Mouse (Mus musculus): ENCODE measurements at regions not wholly inside any gene's neighbourhood (a gene's known extent, or its start where the extent isn't known, plus 50 kb on each side); places are given as distances from the start of the nearest gene placed in this dataset.
A peak's percentile ranks its signal among the peaks of the same experiment; 100 is the strongest.
"Not testable (repeated sequence)": the region's sequence is repeated elsewhere in the genome, so short reads cannot be mapped to it uniquely, and the experiment has no call there.

DNA sequence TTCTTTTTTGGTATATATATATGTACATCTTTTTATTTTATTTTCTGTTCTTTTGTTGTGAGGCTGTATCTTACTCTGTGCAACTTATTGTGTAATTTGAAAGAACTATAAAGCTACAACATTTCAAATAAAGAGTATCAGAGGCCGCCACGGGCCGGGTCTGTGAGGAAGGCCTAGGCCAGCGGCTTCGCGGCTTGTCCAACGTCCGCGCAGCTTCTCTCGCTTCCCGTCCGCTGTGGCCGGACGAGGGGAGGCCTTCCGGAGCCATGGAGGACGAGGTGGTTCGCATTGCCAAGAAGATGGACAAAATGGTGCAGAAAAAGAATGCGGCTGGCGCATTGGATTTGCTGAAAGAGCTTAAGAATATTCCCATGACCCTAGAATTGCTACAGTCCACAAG lies 167.4 kb downstream of the Kif21a start:
- WGBS, result 94% methylated on average over 19 of the region's 19 CpGs
- H3K4me3 ChIP-seq, result not testable (repeated sequence)

DNA sequence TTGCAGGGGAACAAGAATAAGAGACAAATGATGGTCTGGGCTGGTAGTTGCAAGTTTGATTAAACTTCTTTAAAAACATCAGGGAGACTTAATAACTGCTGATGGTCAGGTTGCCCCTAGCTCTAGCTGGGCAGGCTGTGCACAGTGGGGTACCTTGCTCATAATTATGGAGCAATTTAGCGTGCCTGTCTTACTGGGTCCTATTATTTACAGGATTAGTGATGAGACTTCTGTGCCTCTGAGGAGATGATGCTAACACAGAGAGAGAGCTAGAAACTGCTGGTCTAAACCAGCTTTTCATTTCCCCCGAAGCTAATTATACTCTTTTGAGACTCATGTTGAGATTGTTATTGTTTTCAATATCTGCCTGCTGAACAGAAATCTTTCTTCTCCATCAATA lies 180.3 kb downstream of the Kif21a start:
- 69% methylated on average over 2 of the region's 2 CpGs for whole genome bisulfite sequencing

More for the DNA sequence above, 167.4 kb downstream of the Kif21a start:
- not testable (repeated sequence) for H3K4me1 ChIP-seq (replicated peaks); H3K36me3 ChIP-seq; H3K27me3 ChIP-seq (ENCODE audit: insufficient read depth, poor library complexity, severe bottlenecking); DNase-seq (ENCODE audit: low spot score); H3K27ac ChIP-seq; H3K9me3 ChIP-seq

DNA sequence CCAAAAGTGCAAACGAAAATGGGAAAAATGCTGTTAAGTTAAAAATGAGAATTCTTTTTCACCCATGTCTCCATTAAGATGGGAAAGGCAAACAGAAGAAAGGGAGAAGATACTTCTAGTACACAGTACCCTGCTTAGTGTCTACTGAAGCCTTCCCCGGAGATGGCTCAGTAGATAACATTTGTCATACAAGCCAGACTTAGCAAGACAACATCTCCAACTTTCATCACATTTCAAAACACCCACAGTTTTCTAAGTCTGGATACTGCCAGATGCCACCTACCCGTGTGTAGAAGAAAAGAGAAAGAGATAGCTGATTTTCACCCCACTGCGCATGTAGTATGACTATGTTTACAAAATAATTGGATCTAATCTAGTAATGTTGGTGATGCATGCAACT lies 174.5 kb upstream of the Cpne8 start:
- not testable (repeated sequence) for H3K27me3 ChIP-seq (ENCODE audit: insufficient read depth, poor library complexity, severe bottlenecking); H3K4me3 ChIP-seq; H3K4me1 ChIP-seq (replicated peaks); DNase-seq (ENCODE audit: low spot score); H3K9me3 ChIP-seq; H3K36me3 ChIP-seq; H3K27ac ChIP-seq
- 92% methylated on average over 1 of the region's 4 CpGs for WGBS

More for the DNA sequence above, 180.3 kb downstream of the Kif21a start:
- Histone ChIP-seq H3K36me3 (no peaks in the 10 kb centered on the region), H3K4me1 (replicated peaks) (no peaks in the 10 kb centered on the region), H3K9me3 (no peaks in the 10 kb centered on the region), H3K4me3 (no peak overlapping the region), H3K27ac (no peak overlapping the region), H3K27me3 (ENCODE audit: insufficient read depth, poor library complexity, severe bottlenecking) (no peaks in the 10 kb centered on the region)
- DNase-seq (ENCODE audit: low spot score), result no peak

DNA sequence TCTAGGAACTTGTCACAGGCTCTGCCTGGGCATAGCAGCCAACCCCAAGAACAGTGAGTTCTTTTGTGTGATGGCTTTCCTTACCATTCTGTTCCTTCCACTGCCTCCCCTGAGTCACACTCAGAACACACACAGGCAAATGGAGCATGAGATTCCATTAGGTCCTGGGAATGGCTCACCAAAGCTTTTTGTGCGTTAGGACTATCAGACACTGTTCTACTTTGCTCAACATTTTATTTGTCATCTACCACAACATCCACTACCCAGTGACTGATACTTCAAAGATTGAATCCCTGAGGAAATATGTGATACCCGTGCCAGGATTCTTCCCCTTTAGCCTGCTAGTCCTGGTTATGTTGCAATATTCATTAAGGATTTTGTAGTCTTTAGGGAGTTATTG lies 172.8 kb upstream of the Cpne8 start:
- Histone ChIP-seq H3K4me3 (no peak overlapping the region), H3K36me3 (no peaks in the 10 kb centered on the region), H3K9me3 (no peaks in the 10 kb centered on the region), H3K27me3 (ENCODE audit: insufficient read depth, poor library complexity, severe bottlenecking) (no peaks in the 10 kb centered on the region), H3K4me1 (replicated peaks) (no peaks in the 10 kb centered on the region), H3K27ac (no peak overlapping the region)
- no peak for DNase-seq (ENCODE audit: low spot score)
- 91% methylated on average over 2 of the region's 2 CpGs for WGBS

DNA sequence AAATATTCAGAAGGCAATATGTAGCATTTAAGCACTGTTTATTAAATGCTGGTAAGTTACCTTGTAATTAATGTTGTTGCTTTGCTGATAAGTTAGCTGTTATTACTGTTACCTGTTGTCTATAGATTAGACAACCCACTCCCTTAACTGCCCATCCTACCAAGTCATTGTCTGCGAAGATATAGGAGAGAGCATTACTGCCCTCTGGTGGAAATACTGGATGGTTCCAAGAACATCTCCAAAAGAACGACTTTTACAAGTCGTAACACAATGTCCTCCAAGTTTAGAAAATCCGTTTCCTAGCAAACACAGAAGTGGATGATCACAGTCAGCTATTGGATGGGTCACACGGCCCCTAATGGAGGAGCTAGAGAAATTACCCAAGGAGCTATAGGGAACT lies 162.2 kb upstream of the Cpne8 start:
- DNase-seq (ENCODE audit: low spot score), result peak; percentile 17
- no peak overlapping the region for H3K27ac ChIP-seq

DNA sequence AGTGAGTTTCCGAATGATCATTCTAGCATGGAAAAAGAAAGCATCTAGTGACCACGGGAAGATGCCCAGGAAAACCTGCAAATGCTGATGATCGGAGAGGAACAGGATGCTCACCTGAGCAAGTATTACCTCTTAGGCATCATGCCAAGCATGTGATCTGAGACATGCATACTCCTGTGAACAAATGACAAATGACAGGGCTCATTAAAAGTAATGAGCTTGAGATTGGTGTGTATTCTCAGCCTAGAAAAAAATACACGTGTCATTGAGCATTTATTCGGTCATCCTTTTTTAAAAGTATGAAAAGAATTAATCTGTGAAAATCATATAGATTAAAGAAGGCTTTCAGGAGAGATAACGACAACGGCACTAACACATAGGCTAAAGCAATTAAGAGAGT lies 156.4 kb upstream of the Cpne8 start:
- Histone ChIP-seq H3K4me1 (replicated peaks) (no peaks in the 10 kb centered on the region), H3K4me3 (no peak overlapping the region), H3K27ac (no peak overlapping the region), H3K27me3 (ENCODE audit: insufficient read depth, poor library complexity, severe bottlenecking) (no peaks in the 10 kb centered on the region), H3K9me3 (peaks cover 5% of the 10 kb centered on the region; the same call in 1 of the 2 replicates), H3K36me3 (no peaks in the 10 kb centered on the region)
- DNase-seq (ENCODE audit: low spot score), result no peak
- WGBS, result 85% methylated on average over 7 of the region's 7 CpGs

More for the DNA sequence above, 162.2 kb upstream of the Cpne8 start:
- WGBS, result 41% methylated on average over 5 of the region's 5 CpGs
- no peaks in the 10 kb centered on the region for H3K4me1 ChIP-seq (replicated peaks)
- no peaks in the 10 kb centered on the region for H3K27me3 ChIP-seq (ENCODE audit: insufficient read depth, poor library complexity, severe bottlenecking)
- H3K9me3 ChIP-seq, result no peaks in the 10 kb centered on the region
- no peaks in the 10 kb centered on the region for H3K36me3 ChIP-seq
- H3K4me3 ChIP-seq, result no peak overlapping the region

DNA sequence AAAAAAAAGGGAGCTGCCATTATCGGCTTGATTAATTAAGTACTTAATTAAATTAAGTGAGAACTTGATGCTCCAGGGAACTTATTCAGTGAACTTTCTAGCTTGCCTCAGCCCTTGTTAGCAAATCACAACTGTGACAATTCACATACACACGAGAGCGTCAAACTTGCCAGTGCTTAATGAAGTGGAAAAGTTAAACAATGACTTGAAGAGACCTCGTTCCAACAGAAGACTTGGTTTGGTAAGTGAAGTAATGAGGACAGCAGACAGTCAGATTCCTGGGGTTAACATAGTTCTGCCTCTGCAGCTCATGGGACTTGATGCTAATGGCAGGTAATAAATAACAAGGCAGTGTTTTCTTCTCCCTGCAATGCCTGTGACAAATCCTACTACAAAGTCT lies 148.6 kb upstream of the Cpne8 start:
- DNase-seq (ENCODE audit: low spot score), result no peak
- peaks cover 9% of the 10 kb centered on the region; the same call in 1 of the 2 replicates for H3K4me1 ChIP-seq (replicated peaks)
- no peak overlapping the region for H3K4me3 ChIP-seq
- no peaks in the 10 kb centered on the region for H3K27me3 ChIP-seq (ENCODE audit: insufficient read depth, poor library complexity, severe bottlenecking)
- 17% methylated on average over 4 of the region's 4 CpGs for WGBS
- no peaks in the 10 kb centered on the region for H3K36me3 ChIP-seq
- no peak overlapping the region for H3K27ac ChIP-seq
- peaks cover 5% of the 10 kb centered on the region; the same call in 1 of the 2 replicates for H3K9me3 ChIP-seq

DNA sequence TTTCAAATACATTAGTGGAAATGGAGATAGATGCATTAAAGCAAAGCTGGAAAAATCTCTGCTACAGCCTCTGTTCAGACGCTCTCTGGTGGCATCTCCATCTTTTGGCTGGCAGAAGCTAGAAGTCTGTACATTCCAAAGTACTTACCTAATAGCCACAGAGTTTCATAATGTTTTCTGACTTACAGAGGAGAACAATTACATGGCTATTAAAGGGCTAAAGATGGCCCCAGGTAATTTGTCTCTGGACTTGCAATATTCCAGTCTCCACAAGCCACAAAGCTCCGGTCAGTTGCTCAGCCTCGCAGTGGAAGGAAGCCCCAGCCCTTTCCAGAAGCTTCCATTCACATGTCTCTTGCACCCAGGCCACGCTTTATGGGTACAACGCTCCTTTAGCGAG lies 143.1 kb upstream of the Cpne8 start:
- Histone ChIP-seq H3K36me3 (no peaks in the 10 kb centered on the region), H3K4me3 (no peak overlapping the region), H3K4me1 (replicated peaks) (peaks cover 23% of the 10 kb centered on the region), H3K27me3 (ENCODE audit: insufficient read depth, poor library complexity, severe bottlenecking) (no peaks in the 10 kb centered on the region; the same call in 1 of the 2 replicates), H3K27ac (no peak overlapping the region), H3K9me3 (no peaks in the 10 kb centered on the region)
- WGBS, result 90% methylated on average over 6 of the region's 6 CpGs
- no peak for DNase-seq (ENCODE audit: low spot score)

DNA sequence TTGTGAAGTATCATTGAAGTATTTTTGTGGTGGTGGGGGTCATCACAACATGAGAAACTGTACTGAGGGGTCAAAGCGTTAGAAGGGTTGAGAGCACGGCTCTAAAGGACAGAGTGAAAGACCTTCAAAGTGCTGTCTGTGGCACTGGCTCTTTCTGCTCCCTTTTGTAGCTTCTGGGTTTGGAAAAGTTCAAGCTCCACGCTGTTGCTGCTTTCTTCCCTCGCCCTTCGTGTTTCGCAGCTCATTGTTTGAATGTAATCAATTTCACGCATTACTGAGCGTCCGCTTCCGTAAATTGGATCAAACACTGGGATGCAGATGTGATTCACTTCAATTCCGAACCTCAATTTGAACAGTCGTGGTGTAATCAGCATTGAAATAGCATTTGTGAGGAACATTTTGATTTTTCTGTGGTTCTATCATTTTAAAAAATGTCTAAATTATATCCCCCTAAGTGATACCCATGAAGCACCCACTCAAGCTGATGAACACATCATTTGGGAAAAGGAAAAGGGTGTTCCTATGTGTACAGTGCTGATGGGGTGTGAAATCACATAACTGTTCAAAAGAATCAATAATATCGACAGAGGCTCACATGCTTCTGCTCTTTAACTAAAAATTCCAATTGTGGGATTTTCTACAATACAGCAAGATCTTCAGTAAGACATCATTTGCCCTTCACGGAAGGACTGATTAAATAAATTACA lies 140.9 kb upstream of the Cpne8 start:
- 35% methylated on average over 14 of the region's 14 CpGs for WGBS
- no peaks in the 10 kb centered on the region; the same call in 1 of the 2 replicates for H3K27me3 ChIP-seq (ENCODE audit: insufficient read depth, poor library complexity, severe bottlenecking)
- H3K4me3 ChIP-seq, result no peak overlapping the region
- no peaks in the 10 kb centered on the region for H3K36me3 ChIP-seq
- H3K4me1 ChIP-seq (replicated peaks), result peaks cover 23% of the 10 kb centered on the region
- peak overlapping the region; percentile 45; the same call in 1 of the 2 replicates for H3K27ac ChIP-seq
- peak; percentile 54 for DNase-seq (ENCODE audit: low spot score)
- no peaks in the 10 kb centered on the region for H3K9me3 ChIP-seq

DNA sequence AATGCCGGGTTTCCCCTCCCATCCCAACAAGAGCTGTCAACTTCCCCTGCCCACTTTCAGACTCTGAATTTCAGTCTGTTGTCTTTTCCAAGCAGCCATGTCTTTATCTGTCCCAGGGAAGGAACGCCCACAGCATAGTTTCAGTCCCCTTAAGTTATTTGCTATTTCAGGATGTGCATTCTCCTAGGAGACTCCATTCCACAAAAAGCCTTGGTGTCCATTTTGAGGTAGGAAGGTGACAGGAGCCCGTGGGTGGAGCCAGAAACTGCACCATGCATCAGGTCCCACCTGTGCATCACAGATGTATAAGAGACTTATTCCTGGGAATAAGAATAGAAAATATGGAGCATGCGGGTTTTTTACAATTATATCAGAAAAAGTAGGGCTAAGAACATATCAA lies 138.9 kb upstream of the Cpne8 start:
- DNase-seq (ENCODE audit: low spot score), result no peak
- H3K4me1 ChIP-seq (replicated peaks), result peaks cover 23% of the 10 kb centered on the region
- no peaks in the 10 kb centered on the region; the same call in 1 of the 2 replicates for H3K27me3 ChIP-seq (ENCODE audit: insufficient read depth, poor library complexity, severe bottlenecking)
- no peaks in the 10 kb centered on the region for H3K9me3 ChIP-seq
- WGBS, result 70% methylated on average over 4 of the region's 4 CpGs
- H3K36me3 ChIP-seq, result no peaks in the 10 kb centered on the region
- H3K4me3 ChIP-seq, result no peak overlapping the region
- H3K27ac ChIP-seq, result no peak overlapping the region

DNA sequence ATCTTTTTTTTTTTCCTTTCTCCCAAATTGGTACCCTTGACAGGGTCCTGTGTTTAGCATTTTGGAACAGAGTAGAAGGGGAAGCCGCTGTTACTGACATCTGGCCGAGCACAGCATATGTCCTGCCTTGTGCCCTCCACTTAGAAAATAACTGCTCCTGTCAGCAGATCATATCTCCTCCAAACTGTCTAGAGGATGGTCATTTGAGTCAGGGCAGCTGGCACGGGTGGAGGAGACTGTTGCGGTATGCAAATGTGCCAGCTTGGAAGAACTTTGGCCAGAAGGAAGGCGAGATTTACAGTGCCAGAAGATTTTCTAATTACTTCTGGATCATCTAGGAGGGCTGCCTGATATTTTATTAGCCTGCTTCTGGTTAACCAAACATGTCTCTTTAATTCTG lies 134.7 kb upstream of the Cpne8 start:
- Histone ChIP-seq H3K4me3 (no peak overlapping the region), H3K4me1 (replicated peaks) (peaks cover 5% of the 10 kb centered on the region), H3K36me3 (no peaks in the 10 kb centered on the region), H3K27ac (no peak overlapping the region), H3K9me3 (no peaks in the 10 kb centered on the region), H3K27me3 (ENCODE audit: insufficient read depth, poor library complexity, severe bottlenecking) (no peaks in the 10 kb centered on the region)
- DNase-seq (ENCODE audit: low spot score), result no peak
- WGBS, result 80% methylated on average over 5 of the region's 5 CpGs

DNA sequence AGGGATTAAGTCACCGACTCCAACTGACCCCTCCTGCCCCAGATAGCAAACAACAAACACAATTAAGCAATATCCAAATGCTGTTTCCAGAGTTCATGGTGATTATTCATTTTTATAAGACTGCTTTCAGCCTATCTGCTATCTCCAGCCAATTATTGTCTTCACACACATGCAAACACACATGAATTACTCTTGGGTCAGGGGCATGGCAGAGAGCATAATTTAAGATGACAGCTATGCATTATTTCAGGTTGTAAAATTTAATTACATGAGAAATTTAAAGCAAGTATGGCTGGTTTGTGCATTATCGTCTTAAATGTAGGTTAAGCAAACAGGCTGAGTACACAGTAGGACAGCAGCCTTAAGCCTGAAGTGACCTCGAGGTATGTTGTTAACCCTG lies 131.1 kb upstream of the Cpne8 start:
- DNase-seq (ENCODE audit: low spot score), result no peak
- WGBS, result 84% methylated on average over 3 of the region's 3 CpGs
- Histone ChIP-seq H3K9me3 (no peaks in the 10 kb centered on the region), H3K27me3 (ENCODE audit: insufficient read depth, poor library complexity, severe bottlenecking) (no peaks in the 10 kb centered on the region), H3K36me3 (no peaks in the 10 kb centered on the region), H3K4me1 (replicated peaks) (no peaks in the 10 kb centered on the region), H3K4me3 (no peak overlapping the region), H3K27ac (no peak overlapping the region)

DNA sequence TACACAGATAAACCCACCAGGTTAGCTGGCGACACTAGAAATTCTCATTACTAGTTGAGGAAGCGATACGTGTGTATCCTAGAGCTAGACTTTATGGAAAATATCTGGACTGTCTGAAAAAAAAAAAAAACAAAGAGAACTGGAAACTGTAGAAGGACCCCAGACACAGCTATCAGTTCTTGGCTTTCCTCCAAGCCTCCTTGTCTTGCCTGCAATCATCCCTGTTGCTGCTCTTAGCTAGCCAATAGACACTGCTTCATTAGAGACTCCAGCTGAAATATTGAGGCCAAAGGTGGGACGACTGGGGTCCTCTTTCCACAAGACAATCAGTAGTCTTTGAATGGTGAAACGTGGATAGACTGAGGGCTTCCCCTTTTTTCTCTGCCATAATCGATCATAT lies 129.0 kb upstream of the Cpne8 start:
- no peak for DNase-seq (ENCODE audit: low spot score)
- H3K27ac ChIP-seq, result no peak overlapping the region
- no peaks in the 10 kb centered on the region for H3K36me3 ChIP-seq
- H3K4me1 ChIP-seq (replicated peaks), result no peaks in the 10 kb centered on the region
- H3K4me3 ChIP-seq, result no peak overlapping the region
- no peaks in the 10 kb centered on the region for H3K27me3 ChIP-seq (ENCODE audit: insufficient read depth, poor library complexity, severe bottlenecking)
- H3K9me3 ChIP-seq, result no peaks in the 10 kb centered on the region
- 88% methylated on average over 6 of the region's 6 CpGs for WGBS

DNA sequence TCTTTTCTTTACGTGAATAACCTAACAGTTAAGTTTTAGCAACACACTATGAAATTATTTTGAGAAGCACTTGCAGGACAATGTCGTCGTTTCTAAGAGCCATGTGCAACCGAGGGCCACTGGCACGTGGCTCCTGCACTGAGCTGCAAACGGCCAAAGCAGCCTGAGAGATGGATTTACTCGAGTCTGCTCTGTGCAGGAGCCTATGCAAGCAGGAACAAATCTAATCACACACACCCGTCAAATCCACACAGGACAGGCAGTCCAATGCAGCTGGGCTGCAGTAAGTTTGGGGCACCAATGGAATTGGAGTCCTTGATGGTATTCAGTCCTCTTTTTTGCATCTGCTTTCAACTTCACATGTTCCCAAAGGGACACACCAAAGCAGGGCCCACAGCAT lies 118.8 kb upstream of the Cpne8 start:
- no peak overlapping the region for H3K27ac ChIP-seq
- H3K27me3 ChIP-seq (ENCODE audit: insufficient read depth, poor library complexity, severe bottlenecking), result no peaks in the 10 kb centered on the region
- DNase-seq (ENCODE audit: low spot score), result no peak
- no peaks in the 10 kb centered on the region for H3K9me3 ChIP-seq
- no peaks in the 10 kb centered on the region for H3K36me3 ChIP-seq
- H3K4me1 ChIP-seq (replicated peaks), result no peaks in the 10 kb centered on the region
- no peak overlapping the region for H3K4me3 ChIP-seq
- WGBS, result 77% methylated on average over 7 of the region's 8 CpGs
